Comparison of ENCODE assay signal across 25 mouse cellular contexts in the genomic region with DNA sequence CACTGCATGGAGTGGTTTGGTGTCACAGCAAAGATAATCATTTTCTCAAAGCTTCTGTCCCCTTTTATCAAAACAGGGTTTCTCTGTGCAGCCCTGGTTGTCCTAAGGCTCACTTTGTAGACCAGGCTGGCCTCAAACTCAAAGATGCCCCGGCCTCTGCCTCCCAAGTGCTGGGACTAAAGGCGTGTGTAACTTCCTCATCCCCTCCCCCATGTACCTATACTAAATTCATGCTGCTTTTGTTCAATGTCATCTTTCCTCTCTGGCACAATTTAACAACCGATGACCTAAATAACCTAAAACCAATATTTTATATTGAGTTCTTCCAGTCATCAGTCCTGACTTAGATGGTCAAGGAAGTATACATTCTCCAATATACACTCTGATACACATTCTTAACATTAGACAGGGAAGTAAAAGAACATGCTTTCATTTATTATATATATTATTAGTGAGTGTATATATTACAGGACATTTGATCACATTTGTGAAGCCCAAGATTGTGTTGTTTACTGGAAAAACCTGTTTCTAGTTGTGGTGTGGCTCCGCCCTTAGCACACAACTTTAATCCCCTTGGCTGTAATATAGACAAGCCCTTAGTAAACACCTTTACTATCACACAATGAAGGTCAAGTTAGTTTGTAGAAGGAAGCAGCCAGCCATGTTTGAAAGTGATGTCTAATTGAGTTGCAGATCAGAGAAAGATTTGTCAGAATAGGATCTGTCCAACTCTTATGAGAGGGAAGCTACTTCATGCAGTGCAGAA. TPM values are rescaled to one million over a fixed set of nuclear protein-coding genes. Genes with fewer than 3 reads are reported as not detected.
A peak's percentile ranks its signal among the peaks of the same experiment; 100 is the strongest.
DNase-seq lines count a peak whose midpoint lies in the region; ATAC-seq and TF ChIP-seq lines count a peak whose summit lies in the region.
"Had no signal": no experiment of that assay in that cellular context is flagged by ENCODE, and none has a peak within 500 bp of the region (broad histone marks: within the 10 kb centered on the region; RNA-seq: fewer than 3 reads in every experiment).

No protein-coding gene starts in this region.

- TF ChIP-seq CTCF in CH12.LX (conservative IDR thresholded peaks at IDR 0.05 in 1 of 2, IDR thresholded peaks at IDR 0.05 in 1 of 2; ENCODE audit: low read depth in 2 of 2, low read length in 2 of 2): no peak
- TF ChIP-seq CTCF in bone marrow, adult 2 months (IDR thresholded peaks at IDR 0.05; ENCODE audit: control insufficient read depth, insufficient read depth, low read length): no peak

- H3K4me1 ChIP-seq in liver, embryonic 13.5 days (replicated peaks): peaks cover 95% of the 10 kb centered on the region
- H3K4me1 ChIP-seq in CH12.LX (ENCODE audit: control insufficient read depth in 1 of 2, insufficient read depth in 2 of 2): peaks cover 26 to 91% of the 10 kb centered on the region in 2 experiments
- H3K4me1 ChIP-seq in bone marrow, adult 2 months (ENCODE audit: control insufficient read depth, insufficient read depth, low read length): peaks cover 10% of the 10 kb centered on the region

- WGBS in liver, embryonic 13.5 days (ENCODE audit: insufficient replicate concordance): 52% methylated on average over 4 of the region's 4 CpGs
- 28% methylated on average over 4 of the region's 4 CpGs for WGBS in bone marrow, adult 2 months

- H3K9me3 ChIP-seq in liver, embryonic 13.5 days (replicated peaks): no peaks in the 10 kb centered on the region
- H3K9me3 ChIP-seq in CH12.LX (replicated peaks; ENCODE audit: low read length): no peaks in the 10 kb centered on the region
- H3K9me3 ChIP-seq: embryonic facial prominence, embryonic 13.5 days; G1E; hindbrain, embryonic 13.5 days; limb, embryonic 12.5 days; lung, embryonic 15.5 days; midbrain, embryonic 15.5 days had no signal

- in situ Hi-C loops in CH12.LX (cut with MboI; ENCODE audit: low pct_ligation_motif_present, low pct_unique_long_range_greater_than_20kb, low sequenced_read_pairs): no loop called here

- H3K9ac ChIP-seq in liver, embryonic 13.5 days: peak overlapping the region; percentile 39; the same call in 1 of the 2 replicates
- H3K9ac ChIP-seq in CH12.LX (ENCODE audit: insufficient read depth, low read depth): no peak overlapping the region
- H3K9ac ChIP-seq: embryonic facial prominence, embryonic 13.5 days; hindbrain, embryonic 13.5 days; limb, embryonic 12.5 days; lung, embryonic 15.5 days; midbrain, embryonic 15.5 days had no signal

- ATAC-seq in liver, embryonic 13.5 days (ENCODE audit: low read depth): no peak
- ATAC-seq: midbrain, embryonic 15.5 days had no signal

- peak overlapping the region; percentile 9 for H3K27ac ChIP-seq in liver, embryonic 13.5 days
- peak overlapping the region; percentile 75 for H3K27ac ChIP-seq in CH12.LX (ENCODE audit: insufficient read depth, low read depth)
- peak overlapping the region; percentile 19; the same call in 1 of the 2 replicates for H3K27ac ChIP-seq in bone marrow, adult 2 months (ENCODE audit: control insufficient read depth, insufficient read depth, low read depth, low read length, poor library complexity)
- H3K27ac ChIP-seq: embryonic facial prominence, embryonic 13.5 days; heart, adult 2 months; hindbrain, embryonic 13.5 days; limb, embryonic 12.5 days; lung, embryonic 15.5 days; midbrain, embryonic 15.5 days had no signal

- peaks cover 93% of the 10 kb centered on the region for H3K79me2 ChIP-seq in CH12.LX (replicated peaks; ENCODE audit: control insufficient read depth, extremely low read depth, insufficient read depth, poor library complexity, severe bottlenecking)

- H3K36me3 ChIP-seq in liver, embryonic 13.5 days: peaks cover 19% of the 10 kb centered on the region
- peaks cover 0 to 5% of the 10 kb centered on the region in 2 experiments for H3K36me3 ChIP-seq in CH12.LX (replicated peaks in 1 of 2; ENCODE audit: control insufficient read depth in 1 of 2, insufficient read depth in 1 of 2, low read length in 1 of 2)
- no peaks in the 10 kb centered on the region for H3K36me3 ChIP-seq in splenic B cell, adult 2 months (ENCODE audit: control insufficient read depth, insufficient read depth, low read length, poor library complexity, severe bottlenecking)
- H3K36me3 ChIP-seq: midbrain, embryonic 15.5 days had no signal

- no peaks in the 10 kb centered on the region for H3K27me3 ChIP-seq in liver, embryonic 13.5 days
- H3K27me3 ChIP-seq in CH12.LX (replicated peaks): no peaks in the 10 kb centered on the region
- no peaks in the 10 kb centered on the region; the same call in 1 of the 2 replicates for H3K27me3 ChIP-seq in splenic B cell, adult 2 months (ENCODE audit: control insufficient read depth, insufficient read depth, low read length, poor library complexity, severe bottlenecking)
- H3K27me3 ChIP-seq: embryonic facial prominence, embryonic 13.5 days; hindbrain, embryonic 13.5 days; limb, embryonic 12.5 days; lung, embryonic 15.5 days; midbrain, embryonic 15.5 days had no signal

- DNase-seq in liver, embryonic 13.5 days: no peak
- DNase-seq in liver: no peak
- no peak for DNase-seq in CH12.LX (ENCODE audit: extremely low read depth)
- DNase-seq in splenic B cell, adult 2 months (ENCODE audit: low read depth, low spot score): peak; percentile 55
- no peak for DNase-seq in retina, embryonic 14.5 days (ENCODE audit: low spot score)
- no peak for DNase-seq in T-cell, adult 2 months (ENCODE audit: low spot score)
- DNase-seq: adrenal gland, postnatal 25 days; cerebellum, adult 9-10 months; heart, adult 2 months; heart, postnatal 10 days; kidney, adult 18-20 months; kidney, postnatal 25 days; retina, postnatal 1 day had no signal

- TF ChIP-seq RAD21 in CH12.LX (IDR thresholded peaks at IDR 0.05; ENCODE audit: low read depth, low read length): no peak

- dilution Hi-C loops in CH12.LX (cut with MboI; ENCODE audit: extremely low pct_ligation_motif_present, extremely low pct_unique_long_range_greater_than_20kb, low sequenced_read_pairs): no loop called here

- TF ChIP-seq EP300 in CH12.LX (IDR thresholded peaks at IDR 0.05; ENCODE audit: low read length): peak; percentile 39

- TF ChIP-seq POLR2A in CH12.LX (IDR thresholded peaks at IDR 0.05; ENCODE audit: low read depth, low read length): no peak
- TF ChIP-seq POLR2A in bone marrow, adult 2 months (IDR thresholded peaks at IDR 0.05; ENCODE audit: borderline replicate concordance, control insufficient read depth, low read depth, low read length): no peak

- H3K4me3 ChIP-seq in liver, embryonic 13.5 days (replicated peaks): no peak overlapping the region
- no peak overlapping the region for H3K4me3 ChIP-seq in CH12.LX (replicated peaks in 1 of 3; ENCODE audit: low read depth in 2 of 3, low read length in 2 of 3, poor library complexity in 1 of 3)
- H3K4me3 ChIP-seq in bone marrow, adult 2 months (replicated peaks; ENCODE audit: control insufficient read depth, low read depth, low read length): no peak overlapping the region
- H3K4me3 ChIP-seq: embryonic facial prominence, embryonic 13.5 days; heart, adult 2 months; hindbrain, embryonic 13.5 days; limb, embryonic 12.5 days; lung, embryonic 15.5 days; midbrain, embryonic 15.5 days had no signal

- H3K4me2 ChIP-seq in liver, embryonic 13.5 days: no peak overlapping the region
- peak overlapping the region; percentile 64; the same call in 1 of the 2 replicates for H3K4me2 ChIP-seq in CH12.LX (ENCODE audit: insufficient read depth, low read depth, poor library complexity, severe bottlenecking)
- H3K4me2 ChIP-seq: embryonic facial prominence, embryonic 13.5 days; hindbrain, embryonic 13.5 days; limb, embryonic 12.5 days; lung, embryonic 15.5 days; midbrain, embryonic 15.5 days had no signal

TF ChIP-seq in CH12.LX, 34 proteins besides CTCF, POLR2A, EP300 and RAD21 (continues in another document):
- no peak for TF ChIP-seq NELFE (IDR thresholded peaks at IDR 0.05; ENCODE audit: low read depth, low read length)
- no peak for TF ChIP-seq GABPA (IDR thresholded peaks at IDR 0.05; ENCODE audit: insufficient replicate concordance, low read depth, low read length)
- peak; percentile 50; the same call in 1 of the 2 replicates for TF ChIP-seq MXI1 (IDR thresholded peaks at IDR 0.05; ENCODE audit: low read depth, low read length)
- peak; percentile 60; the same call in 1 of the 2 replicates for TF ChIP-seq CHD2 (IDR thresholded peaks at IDR 0.05; ENCODE audit: low read length)
- TF ChIP-seq HCFC1 (IDR thresholded peaks at IDR 0.05; ENCODE audit: low read depth, low read length): no peak

RNA-seq across cellular contexts. Expression of a gene that starts 8.3 kb away (rescaled TPM):
- 12.8 and 14.2 TPM in 2 replicates for polyA plus RNA-seq in liver, embryonic 13.5 days (2015; fragmentation: Nextera tagmentation; extraction: Ambion mirVana)
- total RNA-seq in CH12.LX (2012; rRNA removed): 32.7 and 36.5 TPM in 2 replicates
- 25.1 and 26.2 TPM in 2 replicates for total RNA-seq in CH12.LX (2014; rRNA removed)
- polyA plus RNA-seq in CH12.LX (2012; ENCODE audit: insufficient read length, low read depth): 31.1 and 35.9 TPM in 2 replicates
- polyA plus RNA-seq in bone marrow, adult 2 months (2011; ENCODE audit: insufficient read depth, insufficient read length, low replicate concordance, missing spikeins): 50.9 and 80.9 TPM in 2 replicates

RNA-seq across cellular contexts. Expression of a gene that starts 26.2 kb away (rescaled TPM):
- polyA plus RNA-seq in liver, embryonic 13.5 days (2015; fragmentation: Nextera tagmentation; extraction: Ambion mirVana): 30.3 and 33.0 TPM in 2 replicates
- total RNA-seq in CH12.LX (2012; rRNA removed): 16.7 and 18.5 TPM in 2 replicates
- total RNA-seq in CH12.LX (2014; rRNA removed): 9.1 and 10.2 TPM in 2 replicates
- polyA plus RNA-seq in CH12.LX (2012; ENCODE audit: insufficient read length, low read depth): 32.2 and 32.5 TPM in 2 replicates
- polyA plus RNA-seq in bone marrow, adult 2 months (2011; ENCODE audit: insufficient read depth, insufficient read length, low replicate concordance, missing spikeins): 9.1 and 17.6 TPM in 2 replicates

RNA-seq across cellular contexts. Expression of a gene that starts 26.3 kb away (rescaled TPM):
- 13.2 and 15.1 TPM in 2 replicates for polyA plus RNA-seq in liver, embryonic 13.5 days (2015; fragmentation: Nextera tagmentation; extraction: Ambion mirVana)
- total RNA-seq in CH12.LX (2012; rRNA removed) (19.8 and 20.1 TPM in 2 replicates), CH12.LX (2014; rRNA removed) (31.6 and 31.9 TPM in 2 replicates)
- 22.6 and 23.1 TPM in 2 replicates for polyA plus RNA-seq in CH12.LX (2012; ENCODE audit: insufficient read length, low read depth)
- 27.7 and 34.2 TPM in 2 replicates for polyA plus RNA-seq in bone marrow, adult 2 months (2011; ENCODE audit: insufficient read depth, insufficient read length, low replicate concordance, missing spikeins)

RNA-seq across cellular contexts. Expression of a gene that starts 26.3 kb away (rescaled TPM):
- 0.42 and 0.67 TPM in 2 replicates for polyA plus RNA-seq in liver, embryonic 13.5 days (2015; fragmentation: Nextera tagmentation; extraction: Ambion mirVana)
- 3.1 and 4.3 TPM in 2 replicates for total RNA-seq in CH12.LX (2012; rRNA removed)
- total RNA-seq in CH12.LX (2014; rRNA removed): 0.91 and 1.6 TPM in 2 replicates
- not detected in 2 replicates for polyA plus RNA-seq in CH12.LX (2012; ENCODE audit: insufficient read length, low read depth)
- polyA plus RNA-seq in bone marrow, adult 2 months (2011; ENCODE audit: insufficient read depth, insufficient read length, low replicate concordance, missing spikeins): not detected in 2 replicates
- total RNA-seq: heart, postnatal 10 days; neutrophil, adult 5-6 weeks had no signal
- polyA plus RNA-seq: heart, adult 2 months had no signal

RNA-seq across cellular contexts. Expression of a gene that starts 43.9 kb away (rescaled TPM):
- polyA plus RNA-seq in liver, embryonic 13.5 days (2015; fragmentation: Nextera tagmentation; extraction: Ambion mirVana): not detected in 2 replicates
- not detected in 2 replicates for total RNA-seq in CH12.LX (2012; rRNA removed)
- total RNA-seq in CH12.LX (2014; rRNA removed): not detected in 2 replicates
- not detected in 2 replicates for polyA plus RNA-seq in CH12.LX (2012; ENCODE audit: insufficient read length, low read depth)
- not detected in 2 replicates for polyA plus RNA-seq in bone marrow, adult 2 months (2011; ENCODE audit: insufficient read depth, insufficient read length, low replicate concordance, missing spikeins)
- total RNA-seq: adrenal gland, postnatal 25 days; G1E; gastrocnemius, adult 8-10 months; heart, adult 2 months; heart, postnatal 10 days; layer of hippocampus, postnatal 10 days; neutrophil, adult 5-6 weeks had no signal
- polyA plus RNA-seq: cortical plate, adult 2 months; embryonic facial prominence, embryonic 13.5 days; G1E; heart, adult 2 months; hindbrain, embryonic 13.5 days; limb, embryonic 12.5 days; lung, embryonic 15.5 days; midbrain, embryonic 15.5 days; testis, adult 2 months had no signal

Comparison
In these comparisons a context has a peak if more than half of its experiments do, and no peak if none do; other contexts are left out.
1. H3K27ac ChIP-seq: peak in every context shown above with its lines; median percentile 75 in CH12.LX; 19 in bone marrow, adult 2 months; 9 in liver, embryonic 13.5 days.